Mouse (Mus musculus): Measurements from ENCODE around the gene Pln. TPM values are rescaled to one million over a fixed set of nuclear protein-coding genes. Genes with fewer than 3 reads are reported as not detected.

Gene Pln
- total RNA-seq (2021), result under 1 TPM; 0.34 to 0.47 TPM
- long read RNA-seq, result 0 reads

DNA sequence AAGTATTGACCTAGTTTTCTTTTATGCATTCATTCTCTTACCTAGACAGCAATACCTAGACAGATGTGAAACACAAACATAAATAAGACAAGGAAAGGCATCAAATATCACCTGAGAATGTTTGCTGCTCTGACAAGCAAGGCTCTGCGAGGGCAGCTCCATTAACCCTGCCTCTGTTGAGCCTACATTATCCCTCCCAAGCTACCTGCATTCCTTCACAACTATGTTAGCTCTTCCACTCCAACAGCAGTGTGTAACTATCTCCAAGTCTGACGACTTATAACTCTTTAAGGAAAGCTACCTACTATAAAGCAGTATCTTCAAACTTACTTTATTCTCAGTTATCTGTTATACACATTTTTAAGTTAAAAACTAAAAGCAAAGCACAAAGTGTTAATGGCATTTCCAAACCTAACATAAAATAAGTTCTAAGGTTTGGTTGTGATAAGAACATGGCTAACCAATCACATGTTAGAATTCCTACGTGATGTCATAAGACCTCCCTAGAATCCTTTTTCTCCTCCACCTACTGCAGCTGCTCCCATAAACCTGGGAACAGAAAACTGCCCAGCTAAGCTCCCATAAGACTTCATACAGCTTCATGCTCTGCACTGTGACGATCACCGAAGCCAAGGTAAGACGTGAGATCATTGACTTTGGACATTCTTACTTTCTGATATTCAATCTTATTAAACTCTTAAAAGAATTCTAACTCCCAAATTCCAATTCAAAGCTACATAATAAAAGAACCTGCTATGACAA lies at the start of gene Pln:
Pln (plus strand) TSS at position 506 of the 762 bp plus-strand sequence.
- DNase-seq (ENCODE audit: low spot score in 2 of 2), result no peak

DNA sequence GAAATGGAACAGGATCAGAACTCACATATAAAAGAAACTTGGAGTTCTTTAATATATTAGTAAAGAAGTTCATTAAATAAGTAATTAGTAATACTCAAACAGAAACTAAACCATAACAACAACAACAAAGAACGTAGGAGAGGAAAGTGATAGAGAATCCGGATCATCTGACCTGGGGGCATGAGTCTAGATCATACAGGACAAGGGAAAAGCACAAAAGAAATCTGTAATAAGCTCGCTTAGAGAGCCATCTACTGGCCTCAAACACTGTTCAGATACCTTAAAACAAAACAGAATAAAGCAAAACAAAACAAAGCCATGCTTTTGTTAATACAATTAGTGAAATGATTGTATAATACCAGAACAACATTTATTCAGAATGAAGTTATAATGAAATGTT lies 31.6 kb upstream of the Pln start:
- no peak for DNase-seq (ENCODE audit: low spot score in 2 of 2)

- DNase-seq (ENCODE audit: low spot score in 2 of 2), result no peak
Observed at GRCm38 (mm10) chr10:53306674-53307073, 30.8 kb upstream of the Pln start.

- no peak for DNase-seq (ENCODE audit: low spot score in 2 of 2)
Observed at GRCm38 (mm10) chr10:53323367-53323766, 14.1 kb upstream of the Pln start.

GRCm38 (mm10) chr10:53324663-53325062 lies 12.8 kb upstream of the Pln start:
- no peak for DNase-seq (ENCODE audit: low spot score in 2 of 2)

- no peak for DNase-seq (ENCODE audit: low spot score in 2 of 2)
Observed at GRCm38 (mm10) chr10:53326367-53326766, 11.1 kb upstream of the Pln start.

GRCm38 (mm10) chr10:53329257-53329656 lies 8.2 kb upstream of the Pln start:
- DNase-seq (ENCODE audit: low spot score in 2 of 2), result no peak

- no peak for DNase-seq (ENCODE audit: low spot score in 2 of 2)
Observed at GRCm38 (mm10) chr10:53332752-53333151, 4.7 kb upstream of the Pln start.

GRCm38 (mm10) chr10:53335266-53335665 lies 2.2 kb upstream of the Pln start:
- no peak for DNase-seq (ENCODE audit: low spot score in 2 of 2)

DNA sequence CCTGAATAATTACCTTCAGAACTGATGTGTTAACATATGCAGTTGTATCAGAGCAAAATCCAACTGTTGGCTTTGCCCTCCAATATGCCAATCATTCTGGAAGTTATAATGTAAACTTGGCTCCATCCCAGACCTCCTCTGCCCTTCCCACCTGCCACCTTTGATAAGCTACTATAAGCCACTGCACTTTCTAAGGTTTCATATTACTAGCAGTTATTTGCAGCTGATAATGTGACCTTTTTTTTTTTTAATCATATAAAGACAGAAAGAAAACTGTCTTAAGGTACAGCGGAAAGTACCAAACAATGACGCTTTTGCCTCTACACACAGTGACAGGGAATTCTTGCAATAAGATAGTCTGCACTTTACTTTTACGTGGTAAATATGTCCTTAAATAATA lies 1.5 kb upstream of the Pln start:
- DNase-seq (ENCODE audit: low spot score in 2 of 2), result no peak

- no peak for DNase-seq (ENCODE audit: low spot score in 2 of 2)
Observed at GRCm38 (mm10) chr10:53339045-53339444, 1.6 kb downstream of the Pln start.

GRCm38 (mm10) chr10:53341288-53341965 lies 4.0 kb downstream of the Pln start:
- DNase-seq (ENCODE audit: low spot score in 2 of 2), result peak in 1 of 2 experiments; percentile 31

DNA sequence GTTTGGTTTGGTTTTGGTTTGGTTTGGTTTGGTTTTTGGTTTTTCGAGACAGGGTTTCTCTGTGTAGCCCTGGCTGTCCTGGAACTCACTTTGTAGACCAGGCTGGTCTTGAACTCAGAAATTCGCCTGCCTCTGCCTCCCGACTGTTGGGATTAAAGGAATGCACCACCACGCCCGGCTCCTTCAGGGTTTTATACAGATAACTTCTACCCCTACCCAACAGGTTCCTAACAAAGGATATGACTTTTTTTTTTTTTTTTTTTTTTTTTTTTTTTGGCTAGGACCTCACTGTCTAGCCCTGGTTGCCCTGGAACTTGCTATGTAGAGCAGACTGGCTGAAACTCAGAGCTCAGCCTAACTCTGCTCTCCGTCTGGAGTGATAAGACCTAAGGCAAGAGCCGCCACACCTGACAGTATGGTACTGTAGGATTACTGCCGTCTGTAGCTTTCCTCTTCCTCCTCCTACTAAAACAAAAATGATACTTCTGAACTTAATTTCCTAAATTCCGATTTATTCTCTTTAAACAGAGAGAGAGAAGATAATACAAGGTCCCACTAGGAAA lies 4.8 kb downstream of the Pln start:
- DNase-seq (ENCODE audit: low spot score in 2 of 2), result no peak

DNA sequence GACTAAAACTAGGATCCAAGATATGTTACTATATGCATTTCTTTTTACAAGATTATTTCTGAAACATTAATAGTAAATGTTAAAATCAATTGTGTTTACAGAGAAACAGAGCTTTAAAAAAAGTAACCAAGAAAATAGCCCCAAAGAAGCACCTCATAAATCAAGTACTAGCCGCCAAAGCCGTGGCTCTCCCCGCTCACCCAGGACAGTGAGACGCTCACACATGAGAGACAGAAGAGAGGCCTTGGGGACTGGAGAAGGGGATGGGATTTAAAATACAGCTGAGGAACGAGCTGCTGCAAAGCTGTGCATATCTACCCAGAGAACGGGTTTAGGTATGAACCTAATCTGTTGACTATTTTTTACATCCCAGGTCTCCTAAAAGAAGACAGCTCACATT lies 5.9 kb downstream of the Pln start:
- no peak for DNase-seq (ENCODE audit: low spot score in 2 of 2)

DNA sequence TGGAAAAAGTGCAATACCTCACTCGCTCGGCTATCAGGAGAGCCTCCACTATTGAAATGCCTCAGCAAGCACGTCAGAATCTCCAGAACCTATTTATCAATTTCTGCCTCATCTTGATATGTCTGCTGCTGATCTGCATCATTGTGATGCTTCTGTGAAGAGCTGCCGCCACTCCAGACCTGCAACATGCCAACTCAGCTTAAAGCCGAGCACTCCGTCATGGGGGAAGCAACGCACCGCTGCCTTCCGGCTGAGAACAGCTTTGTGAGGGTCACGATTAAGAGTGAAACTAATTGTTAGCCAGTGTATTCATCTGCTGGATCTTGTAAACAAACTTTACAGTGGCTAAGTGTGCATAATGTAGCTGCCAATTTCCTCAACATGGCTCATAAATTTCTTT lies 6.4 kb downstream of the Pln start:
- DNase-seq (ENCODE audit: low spot score in 2 of 2), result no peak

GRCm38 (mm10) chr10:53345508-53345907 lies 8.0 kb downstream of the Pln start:
- DNase-seq (ENCODE audit: low spot score in 2 of 2), result no peak

GRCm38 (mm10) chr10:53346506-53346905 lies 9.0 kb downstream of the Pln start:
- DNase-seq (ENCODE audit: low spot score in 2 of 2), result peak; percentile 48 to 59

- DNase-seq (ENCODE audit: low spot score in 2 of 2), result no peak
Observed at GRCm38 (mm10) chr10:53346916-53347315, 9.4 kb downstream of the Pln start.

DNA sequence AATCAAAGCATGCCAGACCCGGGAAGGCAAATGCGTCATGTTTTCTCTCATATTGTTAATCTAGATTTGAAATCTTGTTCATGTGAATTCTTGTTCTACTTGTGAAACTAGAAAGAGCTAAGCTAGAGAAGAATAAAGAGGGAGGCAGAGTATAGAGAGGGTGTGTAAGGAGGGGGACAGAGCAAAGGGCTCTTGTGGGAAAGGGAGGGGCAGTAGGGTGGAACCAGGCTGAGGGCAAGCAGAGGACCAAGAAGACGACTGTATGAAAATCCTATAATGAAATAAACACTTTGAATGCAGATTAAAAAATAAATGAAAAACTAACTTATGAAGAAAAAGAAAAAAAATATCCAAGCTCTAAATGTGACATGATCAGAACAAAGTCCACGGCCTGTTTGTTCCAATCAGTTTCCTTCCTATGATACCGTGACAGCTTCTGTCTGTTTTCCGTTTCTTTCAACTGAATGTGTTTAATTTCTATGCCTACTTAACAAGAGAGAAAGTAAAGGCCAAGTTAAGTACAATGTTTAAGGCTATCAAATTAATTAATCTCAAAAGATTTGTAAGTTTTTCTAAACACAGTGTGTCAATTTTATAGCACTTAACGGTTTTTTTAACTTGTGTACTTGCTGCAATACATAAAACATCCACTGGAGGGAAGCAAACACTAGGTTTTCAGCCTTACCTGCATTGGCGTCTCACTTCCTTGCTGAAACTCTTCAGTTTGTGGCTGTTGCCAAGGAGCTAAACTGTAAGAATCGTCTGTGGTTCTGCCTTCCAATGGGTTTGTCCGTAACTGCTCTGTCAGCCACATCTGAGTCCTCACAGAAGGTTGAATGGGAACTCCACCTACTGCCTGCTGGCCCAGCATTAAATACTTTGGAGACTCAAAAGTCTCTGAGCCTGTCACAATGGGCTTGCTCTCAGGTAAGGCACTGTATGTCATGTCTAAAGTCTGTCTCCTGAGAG lies 10.6 kb downstream of the Pln start:
- DNase-seq (ENCODE audit: low spot score in 2 of 2), result peak; percentile 39 to 63

- DNase-seq (ENCODE audit: low spot score in 2 of 2), result no peak
Observed at GRCm38 (mm10) chr10:53349254-53349653, 11.8 kb downstream of the Pln start.

GRCm38 (mm10) chr10:53353665-53354064 lies 16.2 kb downstream of the Pln start:
- no peak for DNase-seq (ENCODE audit: low spot score in 2 of 2)
